Mouse (Mus musculus): ENCODE data around the gene Tbxa2r.

Tbxa2r gene

DNA sequence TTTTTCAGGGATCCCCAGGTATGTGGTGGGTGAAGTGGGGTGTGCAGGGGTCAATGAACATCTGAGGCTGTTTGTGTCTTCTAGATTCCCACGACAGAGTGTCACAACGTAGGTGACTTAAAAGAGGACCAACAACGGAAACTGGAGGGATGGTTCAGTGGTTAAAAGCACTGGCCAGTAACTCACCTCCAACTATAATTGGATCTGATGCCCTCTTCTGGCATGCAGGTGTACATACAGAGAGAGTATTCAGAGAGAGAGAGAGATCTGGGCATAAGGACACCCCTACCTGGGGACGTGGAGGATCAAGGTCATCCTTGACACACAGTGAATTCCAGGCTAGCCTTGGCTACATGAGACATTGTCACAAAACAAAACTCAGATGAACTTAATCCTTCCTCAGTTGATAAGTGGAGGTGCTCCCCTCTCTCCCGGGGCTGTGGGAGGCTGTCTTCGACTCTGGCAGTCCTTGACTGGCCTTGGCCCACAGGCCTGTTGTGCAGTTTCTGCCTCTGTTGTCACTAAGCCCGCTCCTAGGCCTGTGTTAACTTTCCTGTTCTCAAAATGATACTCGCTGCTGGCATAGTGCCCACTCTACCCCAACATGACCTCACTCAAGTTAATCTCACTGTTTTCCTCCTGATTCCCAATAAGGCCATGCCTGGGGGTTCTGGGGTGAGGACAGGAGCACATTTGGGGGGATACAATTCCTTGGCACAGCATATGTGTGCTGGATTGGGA is 16.1 kb downstream of the Tbxa2r start:
- DNase-seq (ENCODE audit: low spot score in 2 of 2), result no peak

DNA sequence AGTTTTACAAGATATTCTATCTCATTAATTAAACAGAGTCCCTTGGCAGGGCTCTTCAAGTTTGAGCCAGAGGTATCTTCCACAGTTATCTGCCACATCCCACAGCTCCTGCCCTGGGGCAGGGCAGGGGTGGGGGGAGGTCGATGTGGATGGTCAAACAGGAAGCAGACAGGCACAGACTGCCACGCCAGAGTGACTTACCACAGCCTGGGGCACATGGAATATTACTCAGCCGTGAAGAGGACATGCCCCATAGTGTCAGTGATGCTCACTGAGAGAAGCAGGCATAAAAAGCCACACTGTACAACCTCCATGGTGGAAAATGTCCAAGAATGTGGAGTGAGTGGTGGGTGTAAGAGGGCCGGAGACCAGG is 16.6 kb downstream of the Tbxa2r start:
- DNase-seq (ENCODE audit: low spot score in 2 of 2), result no peak

DNA sequence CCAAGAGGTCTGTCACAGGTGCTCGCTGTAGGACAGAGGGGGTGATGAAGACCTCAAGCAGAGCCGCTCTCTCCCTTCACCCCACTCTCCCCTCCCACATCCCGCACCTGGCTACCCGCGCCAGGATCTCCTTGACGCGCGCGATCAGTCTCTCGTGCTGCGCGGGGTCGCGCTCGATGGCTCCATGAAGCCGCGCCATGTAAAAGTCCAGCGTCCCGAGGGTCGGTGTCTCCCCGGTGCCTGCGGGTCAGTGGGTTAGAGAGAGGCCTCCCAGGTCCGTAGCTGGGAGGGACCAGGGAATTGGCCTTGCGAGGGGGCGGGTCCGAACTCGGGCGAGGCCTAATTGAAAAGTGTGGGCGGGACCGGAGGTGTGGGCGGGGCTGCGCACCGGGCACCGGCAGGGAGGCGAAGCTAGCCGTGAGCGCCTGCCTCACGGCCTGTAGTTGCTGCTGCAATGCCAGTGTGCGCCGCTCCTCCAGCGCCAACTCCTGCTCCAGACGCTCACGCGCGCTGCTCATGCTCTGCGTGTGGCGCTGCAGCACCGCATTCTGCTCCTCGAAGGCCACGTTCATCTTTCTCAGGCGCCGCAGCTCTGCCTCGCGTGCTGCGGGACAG is 18.0 kb downstream of the Tbxa2r start:
- DNase-seq (ENCODE audit: low spot score in 2 of 2), result peak in 1 of 2 experiments; percentile 70

DNA sequence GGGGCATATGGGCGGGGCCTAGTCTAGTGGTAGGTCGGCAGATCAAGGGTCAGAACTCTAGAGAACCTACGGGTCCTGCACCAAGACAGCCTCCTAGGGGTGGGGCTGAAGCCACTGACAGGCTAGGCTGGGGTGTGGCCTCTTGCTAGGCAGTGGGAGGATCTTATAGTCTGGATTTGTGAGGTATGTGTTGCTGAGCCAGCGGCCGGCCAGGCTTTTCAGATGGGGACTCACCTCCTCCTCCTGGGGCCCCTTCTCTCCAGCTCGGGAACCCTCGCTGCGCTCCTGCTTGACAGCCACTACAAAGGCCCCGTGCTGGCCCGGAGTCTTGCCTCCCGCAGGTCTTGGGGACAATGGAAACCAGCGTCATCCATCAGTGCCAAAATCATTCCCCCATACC is 20.6 kb downstream of the Tbxa2r start:
- no peak for DNase-seq (ENCODE audit: low spot score in 2 of 2)

DNA sequence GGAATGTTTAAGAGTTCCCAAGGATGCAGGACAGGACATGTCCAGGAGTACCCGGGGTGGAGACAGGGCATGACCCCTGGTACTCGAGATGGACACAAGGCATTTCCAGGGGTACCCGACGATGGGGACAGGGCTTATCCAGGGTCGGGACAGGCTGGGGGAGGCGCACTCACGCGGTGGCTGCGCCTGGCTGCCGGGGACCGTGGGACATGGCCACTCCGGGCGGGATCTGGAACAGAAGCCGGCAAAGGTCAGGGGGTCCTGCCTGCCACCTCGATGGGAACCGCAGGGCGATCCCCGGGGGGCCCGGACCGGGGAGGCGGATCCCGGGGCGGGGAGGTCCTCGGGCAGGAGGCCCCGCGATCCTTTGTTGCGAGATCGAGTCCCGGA is 21.4 kb downstream of the Tbxa2r start:
- no peak for DNase-seq (ENCODE audit: low spot score in 2 of 2)

DNA sequence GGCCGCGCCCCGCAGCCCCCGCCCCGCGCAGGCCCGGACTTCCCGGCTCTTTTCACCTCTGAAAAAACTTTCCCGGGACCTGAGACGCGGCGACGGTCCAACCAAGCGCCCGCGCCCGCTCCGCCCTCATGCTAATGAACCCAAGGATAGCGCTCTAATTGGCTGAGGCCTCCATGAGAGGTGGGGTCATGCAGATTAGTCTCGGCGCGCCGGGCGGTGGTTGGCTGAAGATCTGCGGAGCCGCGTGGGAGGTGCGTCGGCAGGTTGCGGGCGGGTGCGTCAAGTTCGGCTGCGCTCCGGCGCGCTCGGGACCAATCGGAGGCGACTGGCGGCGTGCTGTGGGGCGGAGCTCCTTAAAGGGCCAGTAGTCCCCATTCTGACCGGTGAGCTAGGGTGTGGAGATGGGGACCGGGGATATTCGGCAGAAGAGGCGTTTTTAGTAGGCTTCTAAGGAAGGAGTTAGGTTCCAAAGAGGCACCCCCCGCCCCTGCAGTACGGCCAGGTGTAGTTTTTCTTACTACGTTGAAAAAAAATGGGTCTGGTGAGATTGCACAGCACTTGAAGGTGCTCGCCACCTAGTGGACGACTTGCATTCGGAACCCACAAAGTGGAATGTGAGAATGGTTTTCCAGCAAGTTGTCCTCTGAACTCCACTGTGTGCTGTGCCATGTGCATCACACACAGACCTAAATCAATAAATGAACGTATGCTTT is 22.0 kb downstream of the Tbxa2r start, which contains the start of gene Hmg20b:
Gene Hmg20b (minus strand): TSS at position 130 of the 713 bp plus-strand sequence.
- peak; percentile 100 for DNase-seq (ENCODE audit: low spot score in 2 of 2)

DNA sequence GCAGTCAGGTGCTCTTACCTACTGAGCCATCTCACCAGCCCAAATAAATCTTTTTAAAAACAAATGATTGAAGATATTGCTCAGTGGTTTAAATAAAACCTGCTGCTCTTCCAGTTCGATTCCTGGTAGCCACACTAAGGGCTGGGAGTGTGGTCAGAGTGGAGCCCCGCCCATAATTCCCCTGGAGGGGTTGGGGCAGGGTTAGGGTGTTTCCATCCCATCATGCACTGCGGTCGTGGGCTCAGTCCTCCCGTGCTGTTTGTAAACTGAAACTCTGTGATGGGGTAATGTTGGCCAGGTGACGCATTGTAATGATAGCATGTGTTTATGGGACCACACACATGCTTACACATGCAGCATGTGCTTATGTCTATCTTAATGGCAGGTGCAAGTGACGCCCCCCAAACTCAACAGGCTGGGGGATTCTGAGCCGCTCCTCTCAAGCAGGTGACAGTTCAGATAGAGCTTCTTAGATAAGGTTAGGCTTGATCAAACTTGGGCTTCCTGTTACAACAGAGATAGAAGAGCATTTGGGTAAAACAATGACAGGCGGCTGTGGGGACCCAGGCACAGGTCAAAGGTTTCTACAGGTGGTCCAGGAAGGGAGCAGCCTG is 23.3 kb downstream of the Tbxa2r start:
- DNase-seq (ENCODE audit: low spot score in 2 of 2), result no peak

DNA sequence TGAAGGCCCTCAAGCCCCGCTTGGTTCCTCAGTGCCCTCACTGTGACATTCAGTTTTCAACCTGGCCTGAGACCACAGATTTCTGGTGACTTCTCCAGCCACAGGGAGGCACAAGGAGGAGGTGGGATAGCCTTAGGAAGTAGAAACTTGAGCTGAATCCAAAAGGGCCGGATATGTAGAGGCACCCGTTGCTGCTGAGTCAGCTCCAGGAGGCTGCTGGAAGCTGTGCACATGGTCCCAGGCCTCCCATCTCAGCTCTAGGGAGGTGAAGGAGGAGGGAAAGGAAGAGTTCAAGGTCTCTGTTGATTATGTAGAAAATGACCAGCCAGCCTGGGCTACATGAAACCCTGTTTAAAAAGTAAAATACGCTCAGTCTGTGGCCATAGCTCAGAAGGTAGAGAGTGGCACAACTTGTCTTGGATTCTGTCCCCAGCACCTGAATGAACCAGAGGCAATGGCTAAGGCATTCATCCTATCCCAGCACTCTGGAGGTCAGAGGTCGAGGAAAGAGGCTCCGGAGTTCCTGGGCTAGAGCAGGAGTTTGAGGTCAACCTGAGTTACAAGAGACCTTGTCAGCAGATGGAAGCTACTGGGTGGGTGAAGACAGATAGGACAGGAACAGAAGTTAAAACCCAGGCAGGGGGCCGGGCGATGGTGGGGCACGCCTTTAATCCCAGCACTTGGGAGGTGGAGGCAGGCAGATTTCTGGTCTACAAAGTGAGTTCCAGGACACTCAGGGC is 26.4 kb downstream of the Tbxa2r start:
- no peak for DNase-seq (ENCODE audit: low spot score in 2 of 2)

DNA sequence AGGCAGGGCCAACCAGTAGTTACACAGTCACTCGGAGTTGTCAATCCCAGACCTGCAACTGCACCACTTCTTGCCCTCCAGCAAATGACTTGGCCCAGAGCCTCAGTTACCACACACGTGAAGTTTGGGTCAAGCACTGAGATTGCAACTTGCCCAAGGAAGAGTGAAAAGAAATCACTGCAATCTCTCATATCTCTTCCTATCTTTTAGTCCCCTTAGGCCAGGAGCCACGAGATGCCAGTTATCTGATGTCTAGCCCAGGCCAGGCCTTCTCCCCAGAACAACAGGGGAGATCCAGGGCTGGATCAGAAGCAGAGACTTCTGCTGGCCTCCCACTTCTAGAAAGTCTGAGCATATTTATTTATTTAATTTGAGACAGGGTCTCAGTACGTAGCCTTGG is 27.0 kb downstream of the Tbxa2r start:
- no peak for DNase-seq (ENCODE audit: low spot score in 2 of 2)

DNA sequence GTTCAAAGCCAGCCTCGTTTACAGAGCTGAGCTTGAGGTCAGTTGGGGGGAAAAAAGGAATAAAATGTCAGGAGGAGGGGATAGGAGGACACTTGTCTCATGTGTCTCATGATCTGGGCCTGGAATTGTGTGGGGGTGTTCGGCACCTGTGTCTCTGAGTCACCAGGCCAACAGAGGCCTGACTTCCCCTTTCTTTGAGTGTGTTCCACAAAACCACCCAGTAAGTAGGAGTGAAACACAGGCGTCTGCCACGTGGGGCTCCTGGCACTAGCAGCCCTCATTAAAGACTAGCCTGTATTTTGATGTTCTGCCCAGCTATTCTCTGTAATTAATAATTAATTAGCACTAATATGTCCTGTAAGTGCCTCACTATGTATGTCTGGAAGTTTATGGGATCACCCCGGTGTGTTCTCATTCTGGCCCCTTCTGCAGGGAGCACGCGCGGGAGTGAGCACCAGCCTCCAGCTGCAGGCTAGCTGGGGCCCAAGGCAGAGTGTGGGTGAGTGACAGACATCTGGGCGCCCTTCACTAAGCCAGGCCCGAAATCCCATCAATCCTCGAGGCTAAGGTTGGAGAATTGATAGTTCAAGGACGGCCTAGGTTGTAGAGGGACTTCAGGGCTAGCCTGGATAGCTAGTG is 27.9 kb downstream of the Tbxa2r start:
- DNase-seq (ENCODE audit: low spot score in 2 of 2), result no peak

DNA sequence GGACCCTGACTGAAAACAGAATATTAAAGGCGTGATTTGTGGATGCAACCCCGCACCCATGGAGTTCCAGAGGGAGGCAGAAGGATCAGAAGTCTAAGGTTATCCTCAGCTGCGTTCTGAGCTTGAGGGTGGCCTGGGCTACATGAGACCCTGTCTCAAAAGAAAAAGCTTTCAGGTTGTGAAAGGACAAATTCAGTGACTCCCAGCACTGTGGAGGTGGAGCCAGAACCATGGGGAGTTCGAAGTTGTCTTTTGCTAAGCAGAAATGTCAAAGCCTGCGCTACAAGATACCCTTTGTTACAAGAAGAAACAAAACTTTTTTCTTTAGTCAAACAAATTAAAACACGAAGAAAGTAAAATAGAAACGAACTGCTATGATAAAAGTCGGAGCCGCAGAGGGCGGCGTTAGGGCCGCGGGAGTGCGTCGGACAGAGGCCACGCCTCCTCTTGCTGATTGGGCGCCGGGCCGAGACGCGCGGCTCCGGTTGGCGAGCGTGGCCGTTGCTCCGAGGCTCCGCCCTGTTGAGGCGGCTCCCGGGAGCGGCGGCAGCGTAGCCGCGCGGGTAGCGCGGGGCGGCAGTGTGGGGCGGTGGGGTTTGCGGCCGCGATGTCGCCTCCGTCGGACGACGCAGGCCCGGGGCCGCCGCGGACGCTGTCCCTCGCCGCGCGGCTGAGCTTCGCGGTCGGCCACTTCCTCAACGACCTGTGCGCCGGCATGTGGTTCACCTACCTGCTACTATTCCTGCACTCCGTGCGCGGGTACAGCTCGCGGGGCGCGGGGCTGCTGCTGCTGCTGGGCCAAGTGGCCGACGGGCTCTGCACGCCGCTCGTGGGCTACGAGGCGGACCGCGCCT is 28.7 kb downstream of the Tbxa2r start, which contains the start of gene Mfsd12:
Gene Mfsd12 (plus strand): TSS at position 501 of the 854 bp plus-strand sequence.
- peak; percentile 87 to 92 for DNase-seq (ENCODE audit: low spot score in 2 of 2)

DNA sequence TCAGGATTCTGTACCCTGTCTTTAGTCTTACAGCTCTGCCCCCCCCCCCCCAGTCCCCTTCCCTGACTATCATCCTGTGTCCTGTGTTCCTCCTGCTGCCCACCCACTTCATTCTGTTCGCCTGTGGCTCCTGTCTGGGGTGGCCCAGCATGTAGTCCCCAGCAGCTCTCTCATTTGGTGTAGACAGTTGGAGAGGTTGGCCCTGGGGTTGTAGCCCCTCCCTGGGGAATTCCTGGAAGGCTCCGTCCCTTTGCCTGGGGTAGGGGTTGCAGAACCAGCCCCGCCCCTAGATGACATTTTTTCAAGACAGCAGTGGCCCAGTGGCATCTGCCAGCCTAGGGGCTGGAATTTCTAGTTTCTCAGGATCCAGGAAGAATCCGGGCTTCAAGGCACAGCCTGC is 29.7 kb downstream of the Tbxa2r start:
- no peak for DNase-seq (ENCODE audit: low spot score in 2 of 2)

DNA sequence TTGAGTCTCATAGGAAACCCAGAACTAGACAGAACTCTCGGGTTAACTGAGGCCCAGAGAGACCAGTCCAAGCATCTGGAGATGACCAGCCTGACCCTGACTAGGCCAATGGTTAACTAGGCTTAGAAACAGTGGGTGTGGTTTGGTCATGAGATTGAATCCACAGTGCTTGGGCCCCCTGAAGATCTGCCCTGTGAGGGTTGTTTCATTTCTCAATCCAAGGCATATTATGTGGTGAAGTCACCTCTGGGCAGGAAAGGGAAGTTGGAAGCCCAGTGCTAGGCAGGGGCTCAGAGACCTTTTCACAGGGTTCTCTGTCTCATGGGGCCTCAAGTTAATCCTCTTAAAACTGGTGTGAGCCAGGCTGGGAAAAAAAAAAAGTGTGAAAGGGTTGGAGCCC is 30.3 kb downstream of the Tbxa2r start:
- DNase-seq (ENCODE audit: low spot score in 2 of 2), result no peak

DNA sequence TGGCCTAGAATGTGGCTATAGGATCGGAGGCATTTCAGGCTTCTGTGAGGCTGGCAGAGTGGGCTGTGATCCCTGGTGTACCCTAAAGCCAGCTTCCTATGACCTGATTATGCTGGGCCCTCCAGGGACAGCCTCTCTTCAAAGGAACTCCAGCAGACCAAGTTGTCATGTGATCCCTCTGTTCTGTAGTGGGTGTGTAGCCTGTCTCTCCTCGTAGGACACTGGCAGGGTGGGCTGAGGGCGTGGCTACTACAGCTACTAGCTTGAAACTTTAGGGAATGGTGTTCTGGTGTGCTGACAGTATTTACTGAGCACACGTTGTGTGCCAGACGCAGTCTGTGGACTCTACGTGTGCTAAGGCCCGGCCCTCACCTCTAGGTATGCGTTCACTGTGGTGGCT is 32.2 kb downstream of the Tbxa2r start:
- no peak for DNase-seq (ENCODE audit: low spot score in 2 of 2)

DNA sequence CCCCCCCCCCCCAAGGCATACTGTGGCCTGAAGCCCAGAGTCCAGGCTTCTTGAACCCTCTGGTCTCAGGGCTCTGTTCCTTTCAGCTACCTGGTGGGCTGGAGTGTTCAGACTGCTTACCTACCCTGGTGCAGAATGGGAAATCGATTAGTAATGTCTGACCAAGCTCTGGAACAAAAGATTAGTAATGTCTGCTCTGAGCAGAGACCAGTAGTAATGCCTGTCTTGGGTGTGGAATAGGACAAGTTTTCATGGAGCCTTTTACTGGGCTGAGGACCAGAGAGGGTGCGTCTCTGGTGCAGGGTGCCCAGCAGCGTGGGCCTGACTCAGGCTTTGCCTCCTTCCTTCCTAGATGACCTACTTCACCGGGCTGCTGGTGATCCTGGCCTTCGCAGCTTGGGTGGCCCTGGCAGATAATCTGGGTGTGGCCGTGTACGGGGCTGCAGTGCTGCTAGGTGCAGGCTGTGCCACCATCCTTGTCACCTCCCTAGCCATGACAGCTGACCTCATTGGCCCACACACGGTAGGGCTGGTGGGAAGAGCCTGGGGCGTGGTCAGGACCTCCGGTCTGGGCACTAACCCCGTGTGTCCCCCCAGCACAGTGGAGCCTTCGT is 33.9 kb downstream of the Tbxa2r start:
- no peak for DNase-seq (ENCODE audit: low spot score in 2 of 2)

DNA sequence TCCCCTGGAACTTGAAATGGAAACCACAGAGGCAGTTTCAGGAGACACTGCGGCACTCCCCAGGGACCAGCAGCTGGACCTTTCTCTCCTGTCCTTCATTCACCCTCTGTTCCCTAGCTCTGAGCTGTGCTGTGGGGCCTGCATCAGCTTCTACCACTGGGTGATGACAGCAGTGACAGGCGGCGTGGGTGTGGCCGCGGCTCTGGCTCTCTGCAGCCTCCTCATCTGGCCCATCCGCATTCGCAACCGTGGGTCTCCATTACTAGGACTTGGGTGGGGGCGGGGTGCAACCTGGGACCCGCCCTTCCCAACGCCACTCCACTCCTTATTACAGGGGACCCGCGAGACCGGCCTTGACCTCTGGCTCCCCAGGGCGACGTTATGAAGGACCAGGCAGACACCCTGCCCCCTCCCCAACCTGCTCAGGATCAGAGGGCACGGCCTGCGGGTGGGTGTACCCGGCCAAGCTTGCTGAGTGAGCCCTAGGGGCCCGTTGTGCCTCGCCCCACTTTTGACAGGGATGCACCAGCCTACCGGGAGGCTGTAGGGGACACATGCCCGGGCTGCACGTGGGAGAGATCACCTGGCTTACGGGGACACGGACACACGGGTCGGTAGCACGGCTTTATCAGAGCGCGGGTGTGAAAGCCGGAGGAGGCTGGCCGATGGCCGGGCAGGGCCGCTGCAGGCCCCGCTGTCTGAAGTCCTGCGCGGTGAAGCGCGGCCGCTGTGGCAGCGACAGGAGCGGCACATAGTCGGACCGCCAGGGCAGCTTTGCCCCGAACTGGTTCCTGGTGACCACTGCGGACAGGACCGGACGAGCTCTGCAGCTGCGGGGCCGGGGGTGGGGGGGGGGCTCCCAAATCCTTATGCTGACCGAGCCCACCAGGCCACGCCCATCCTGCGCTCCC is 35.2 kb downstream of the Tbxa2r start:
- no peak for DNase-seq (ENCODE audit: low spot score in 2 of 2)

DNA sequence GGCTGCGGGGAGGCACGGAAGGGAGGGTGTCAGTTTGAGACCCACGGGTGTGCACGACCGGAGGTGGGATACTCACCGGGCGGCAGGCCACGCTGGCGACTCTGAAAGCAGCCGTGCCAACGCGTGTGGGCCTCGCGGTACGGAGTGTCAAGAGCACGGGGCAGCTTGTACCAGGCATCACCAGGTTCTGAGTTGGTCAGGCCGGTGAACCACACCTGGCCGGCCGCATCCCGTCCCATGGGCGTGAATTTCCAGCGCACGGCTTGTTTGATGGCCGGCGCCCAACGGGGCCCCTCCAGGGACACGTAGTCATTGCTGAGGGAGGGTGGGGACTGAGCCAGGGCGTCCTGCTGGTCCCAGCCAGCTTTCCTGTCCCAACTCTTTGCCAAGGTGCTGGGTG is 36.1 kb downstream of the Tbxa2r start:
- DNase-seq (ENCODE audit: low spot score in 2 of 2), result no peak

DNA sequence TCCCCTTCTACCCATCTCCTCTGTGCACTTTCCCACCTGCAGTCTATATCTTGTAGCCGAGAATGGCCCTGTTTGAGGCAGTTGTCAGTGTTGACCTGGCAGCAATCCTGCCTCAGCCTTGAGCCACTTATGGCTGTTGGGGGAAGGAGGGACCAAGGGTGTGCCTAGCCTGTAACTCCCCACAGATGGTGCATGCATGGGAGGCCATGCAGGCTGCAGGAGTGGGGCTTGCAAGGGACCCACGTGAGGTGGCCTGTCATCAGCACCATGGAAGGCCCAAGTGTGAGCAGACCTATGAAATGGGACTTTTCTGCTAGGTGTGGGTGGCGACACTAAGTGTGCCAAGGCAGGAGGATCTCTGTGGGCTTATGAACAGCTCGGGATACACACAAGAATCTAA is 36.5 kb downstream of the Tbxa2r start:
- peak in 1 of 2 experiments; percentile 63 for DNase-seq (ENCODE audit: low spot score in 2 of 2)
